Mouse (Mus musculus): Measurements from ENCODE around the gene Snap23. TPM values are rescaled to one million over a fixed set of nuclear protein-coding genes. Genes with fewer than 3 reads are reported as not detected.

Snap23 gene
- total RNA-seq, 2 experiments from 2014 or later = 19.1 to 23.5 TPM

- H3K27ac ChIP-seq = peak overlapping the region; percentile 55
- TF ChIP-seq CTCF (IDR thresholded peaks at IDR 0.05) = no peak
- intact Hi-C loops (cut with DNase I) = no loop called here
These were observed 30.3 kb downstream of the Snap23 start for GRCm38 (mm10) chr2:120597734-120598133.

GRCm38 (mm10) chr2:120599506-120599905 is 32.0 kb downstream of the Snap23 start:
- no peak for DNase-seq (ENCODE audit: extremely low spot score in 1 of 2, low spot score in 2 of 2)
- intact Hi-C loops (cut with DNase I) = no loop called here
- H3K4me3 ChIP-seq = no peak overlapping the region
- no peak overlapping the region for H3K27ac ChIP-seq
- no peak for TF ChIP-seq CTCF (IDR thresholded peaks at IDR 0.05)

More at GRCm38 (mm10) chr2:120597734-120598133, 30.3 kb downstream of the Snap23 start:
- DNase-seq (ENCODE audit: extremely low spot score in 1 of 2, low spot score in 2 of 2) = no peak
- H3K4me3 ChIP-seq = no peak overlapping the region

GRCm38 (mm10) chr2:120606021-120606690 is 38.7 kb downstream of the Snap23 start:
- peak overlapping the region; percentile 85 for H3K4me3 ChIP-seq
- DNase-seq (ENCODE audit: extremely low spot score in 1 of 2, low spot score in 2 of 2) = peak in 1 of 2 experiments; percentile 12
- intact Hi-C loops (cut with DNase I) = loop anchor here (1.0 to 5.0 kb wide), 2 partner anchors 16 to 64 kb away; no protein-coding TSS in a partner anchor
- H3K27ac ChIP-seq = peak overlapping the region; percentile 72
- TF ChIP-seq CTCF (IDR thresholded peaks at IDR 0.05) = peak; percentile 72

- intact Hi-C loops (cut with DNase I) = loop anchor here (1.0 to 5.0 kb wide), 2 partner anchors 46 to 67 kb away; partner anchors contain the start of gene Zfp106
- peak within 1 kb of the TSS; percentile 85 for H3K4me3 ChIP-seq
- H3K27ac ChIP-seq = peak within 1 kb of the TSS; percentile 89
- peak; percentile 24 for TF ChIP-seq CTCF (IDR thresholded peaks at IDR 0.05)
- DNase-seq (ENCODE audit: extremely low spot score in 1 of 2, low spot score in 2 of 2) = peak; percentile 91 to 93
These were observed 41.6 kb downstream of the Snap23 start, which contains the start of the genes Haus2 and Lrrc57 for GRCm38 (mm10) chr2:120608830-120609723. Haus2 (plus strand) TSS chr2:120609383. Lrrc57 (minus strand) TSS chr2:120609520.

- intact Hi-C loops (cut with DNase I) = no loop called here
- Histone ChIP-seq H3K27ac (no peak overlapping the region), H3K4me3 (no peak overlapping the region)
- DNase-seq (ENCODE audit: extremely low spot score in 1 of 2, low spot score in 2 of 2) = no peak
- TF ChIP-seq CTCF (IDR thresholded peaks at IDR 0.05) = no peak
These were observed 49.0 kb downstream of the Snap23 start for GRCm38 (mm10) chr2:120616279-120617163.

- peak; percentile 37 for TF ChIP-seq CTCF (IDR thresholded peaks at IDR 0.05)
- Histone ChIP-seq H3K27ac (no peak overlapping the region), H3K4me3 (no peak overlapping the region)
- DNase-seq (ENCODE audit: extremely low spot score in 1 of 2, low spot score in 2 of 2) = no peak
- intact Hi-C loops (cut with DNase I) = no loop called here
These were observed 52.1 kb downstream of the Snap23 start for GRCm38 (mm10) chr2:120619538-120619937.

GRCm38 (mm10) chr2:120622920-120623319 is 55.4 kb downstream of the Snap23 start:
- intact Hi-C loops (cut with DNase I) = no loop called here
- TF ChIP-seq CTCF (IDR thresholded peaks at IDR 0.05) = no peak
- Histone ChIP-seq H3K27ac (no peak overlapping the region), H3K4me3 (no peak overlapping the region)
- no peak for DNase-seq (ENCODE audit: extremely low spot score in 1 of 2, low spot score in 2 of 2)

- DNase-seq (ENCODE audit: extremely low spot score in 1 of 2, low spot score in 2 of 2) = no peak
- Histone ChIP-seq H3K27ac (0 out of 2 replicates have a peak overlapping the region, but pooled peaks have one; percentile 32), H3K4me3 (peak overlapping the region; percentile 56)
- no peak for TF ChIP-seq CTCF (IDR thresholded peaks at IDR 0.05)
- intact Hi-C loops (cut with DNase I) = no loop called here
These were observed 60.8 kb downstream of the Snap23 start for GRCm38 (mm10) chr2:120628076-120628865.

- Histone ChIP-seq H3K4me3 (peak within 1 kb of the TSS; percentile 56), H3K27ac (peak within 1 kb of the TSS; percentile 76)
- DNase-seq (ENCODE audit: extremely low spot score in 1 of 2, low spot score in 2 of 2) = peak; percentile 95 to 97
- no peak; the same call in 1 of the 2 replicates for TF ChIP-seq CTCF (IDR thresholded peaks at IDR 0.05)
- intact Hi-C loops (cut with DNase I) = no loop called here
These were observed 61.6 kb downstream of the Snap23 start, which contains the start of gene Stard9 for GRCm38 (mm10) chr2:120628886-120629735. Stard9 (plus strand) TSS chr2:120629121.
